Mouse (Mus musculus): ENCODE data around the gene Ncoa3.

The Ncoa3 gene

DNA sequence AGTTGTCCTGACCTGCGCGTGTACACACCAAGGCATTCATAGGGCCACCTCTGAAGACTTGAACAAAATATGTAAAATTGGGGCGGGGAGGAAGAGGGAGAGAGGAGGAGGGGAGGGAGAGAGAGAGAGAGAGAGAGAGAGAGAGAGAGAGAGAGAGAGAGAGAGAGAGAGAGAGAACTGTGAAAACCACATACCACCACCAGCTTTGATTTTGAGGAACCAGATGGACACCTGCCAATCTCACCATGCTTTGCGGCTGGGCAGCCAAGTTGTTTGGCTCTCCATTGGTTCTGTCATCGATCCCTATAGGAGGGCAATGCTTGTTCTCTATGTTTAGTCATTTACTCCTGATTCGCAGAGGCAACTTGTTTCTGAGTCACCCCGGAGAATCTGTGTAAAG lies 21.7 kb upstream of the Ncoa3 start:
- no peak for DNase-seq (ENCODE audit: low spot score)

DNA sequence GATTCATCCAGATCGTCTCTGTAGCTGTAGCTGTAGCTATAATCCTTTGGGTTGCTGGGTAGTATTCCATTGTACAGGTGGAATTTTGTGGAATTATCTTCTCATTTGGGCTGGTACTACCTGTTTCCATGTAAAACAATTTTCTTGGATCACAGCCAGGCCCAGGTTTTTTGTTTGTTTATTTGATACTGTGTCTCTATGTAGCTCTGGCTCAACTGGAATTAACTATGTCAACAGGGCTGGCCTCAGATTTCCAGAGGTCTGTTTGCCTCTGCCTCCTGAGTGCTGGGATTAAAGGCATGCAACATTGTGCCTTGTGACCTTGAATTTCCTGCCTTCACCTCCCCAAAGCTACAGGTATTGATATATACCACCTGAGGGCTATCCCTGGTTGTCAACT lies 18.1 kb upstream of the Ncoa3 start:
- DNase-seq (ENCODE audit: low spot score) = no peak

- no peak for DNase-seq (ENCODE audit: low spot score)
Measured at GRCm38 (mm10) chr2:165976186-165976585, 16.2 kb upstream of the Ncoa3 start.

GRCm38 (mm10) chr2:165976874-165977273 lies 15.6 kb upstream of the Ncoa3 start:
- no peak for DNase-seq (ENCODE audit: low spot score)

DNA sequence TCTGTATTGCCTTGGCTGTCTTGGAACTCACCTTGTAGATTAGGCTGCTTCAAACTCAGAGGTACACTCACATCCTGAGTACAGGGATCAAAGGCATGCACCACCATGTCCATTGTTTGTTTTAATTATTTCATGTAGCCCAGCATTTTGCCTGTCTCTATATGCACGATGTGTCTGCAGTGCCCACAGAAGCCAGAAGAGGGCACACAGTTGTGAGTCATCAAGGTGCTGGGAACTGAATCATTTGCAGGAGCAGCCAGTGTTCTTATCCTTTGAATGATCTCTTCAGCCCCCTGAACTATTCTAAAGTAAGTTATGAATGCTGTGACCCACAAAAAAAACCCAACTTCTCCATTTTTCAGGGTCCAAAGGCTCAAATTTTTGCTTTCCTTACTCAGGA lies 14.3 kb upstream of the Ncoa3 start:
- no peak for DNase-seq (ENCODE audit: low spot score)

GRCm38 (mm10) chr2:165981248-165981977 lies 11.0 kb upstream of the Ncoa3 start:
- no peak for DNase-seq (ENCODE audit: low spot score)

DNA sequence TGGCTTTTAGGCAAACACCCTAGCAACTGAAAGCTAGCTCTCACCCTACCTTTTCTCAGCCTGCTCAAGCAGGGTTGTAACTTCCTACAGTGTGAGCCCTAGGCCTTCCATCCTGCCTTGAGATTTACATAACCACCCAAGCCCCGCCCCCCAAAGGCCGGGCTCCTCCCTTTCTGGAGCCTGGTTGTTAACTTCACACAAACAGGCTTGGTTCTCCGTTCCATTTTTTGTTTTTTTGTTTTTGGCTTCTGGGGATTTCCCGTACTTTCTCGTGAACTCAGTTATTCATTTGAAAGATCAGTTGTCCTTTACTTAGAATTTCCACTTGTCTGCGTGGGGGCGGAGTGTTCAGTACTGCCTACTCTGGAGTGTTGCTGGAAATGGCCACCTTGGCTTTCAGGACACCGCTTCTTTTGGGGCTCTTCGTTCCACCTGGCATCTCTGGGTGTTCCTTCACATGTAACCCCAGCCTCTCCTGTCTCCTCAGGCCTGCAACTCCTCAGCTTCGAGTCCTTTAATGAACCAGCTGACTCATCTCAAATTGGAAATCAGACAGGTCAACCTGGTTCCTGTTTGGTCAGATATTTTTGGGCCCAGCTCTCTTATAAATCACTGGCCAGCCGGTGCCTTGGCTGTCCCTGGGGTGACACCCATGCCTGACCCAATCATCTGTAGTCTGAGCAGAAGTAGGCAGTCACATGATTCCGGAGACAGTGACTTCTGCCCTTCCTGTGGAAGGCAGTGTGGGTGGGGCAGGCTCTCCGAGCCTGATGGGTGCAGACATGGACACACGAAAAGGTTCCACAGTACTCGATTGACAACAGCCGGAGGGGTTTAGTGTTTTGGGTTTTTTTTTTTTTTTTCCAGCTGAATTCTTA lies 9.7 kb upstream of the Ncoa3 start:
- peak; percentile 76 for DNase-seq (ENCODE audit: low spot score)

DNA sequence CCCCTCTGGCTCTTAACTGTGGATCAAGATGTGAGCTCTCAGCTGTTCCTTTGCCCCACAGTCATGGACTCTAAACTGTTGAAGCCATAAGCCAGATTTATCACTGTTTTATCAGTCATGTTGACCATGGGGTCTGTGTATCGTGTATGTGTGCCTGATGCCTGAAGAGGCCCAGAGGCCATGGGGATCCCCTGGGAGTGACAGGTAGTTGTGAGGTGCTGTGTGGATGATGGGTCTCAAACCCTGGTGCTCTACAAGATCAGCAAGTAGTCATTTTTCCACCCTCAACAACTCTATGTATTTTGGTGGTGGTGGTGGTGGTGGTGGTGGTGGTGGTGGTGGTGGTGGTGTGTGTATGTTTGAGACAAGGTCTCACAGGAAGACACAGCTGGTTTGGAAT lies 8.1 kb upstream of the Ncoa3 start:
- DNase-seq (ENCODE audit: low spot score) = no peak

- no peak for DNase-seq (ENCODE audit: low spot score)
Measured at GRCm38 (mm10) chr2:165984891-165985290, 7.5 kb upstream of the Ncoa3 start.

GRCm38 (mm10) chr2:165985581-165985980 lies 6.9 kb upstream of the Ncoa3 start:
- no peak for DNase-seq (ENCODE audit: low spot score)

GRCm38 (mm10) chr2:165986921-165987453 lies 5.4 kb upstream of the Ncoa3 start:
- DNase-seq (ENCODE audit: low spot score) = peak; percentile 71

DNA sequence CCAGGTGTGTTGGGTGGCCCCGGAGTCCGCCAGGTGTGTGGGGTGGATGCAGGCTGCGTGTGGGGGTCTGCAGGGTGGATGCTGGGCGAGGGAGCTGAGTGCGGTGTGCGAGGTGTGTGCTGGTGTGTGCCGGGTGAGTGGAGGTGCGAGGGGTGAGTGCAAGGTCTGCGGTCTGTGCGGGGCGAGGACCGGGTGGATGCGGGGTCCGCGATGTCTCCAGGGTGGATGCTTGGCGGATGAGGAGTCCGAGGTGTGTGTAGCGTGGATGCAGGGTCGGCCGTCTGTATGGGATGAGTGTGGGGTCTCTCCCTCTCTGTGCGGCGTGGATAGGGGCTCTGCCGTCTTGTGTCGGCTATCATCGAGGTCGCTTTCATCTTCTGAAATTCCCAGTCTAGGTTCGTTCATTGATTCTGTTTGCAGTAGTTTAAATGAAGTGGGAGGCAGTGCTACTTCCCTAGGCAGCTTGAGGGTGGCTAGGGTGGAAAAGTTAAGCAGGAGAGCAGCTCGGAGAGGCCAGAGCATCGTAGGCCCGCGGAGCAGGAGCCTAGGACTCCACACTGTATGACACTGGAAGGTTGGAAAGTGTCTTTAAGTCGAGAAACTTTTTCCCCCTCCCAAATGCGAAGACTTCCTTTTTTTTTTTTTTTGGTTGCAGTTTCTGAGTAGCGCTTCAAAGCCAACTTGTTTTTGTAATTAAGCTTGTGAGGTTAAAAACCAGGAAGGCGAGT lies 901 bp downstream of the Ncoa3 start:
- no peak for DNase-seq (ENCODE audit: low spot score)

DNA sequence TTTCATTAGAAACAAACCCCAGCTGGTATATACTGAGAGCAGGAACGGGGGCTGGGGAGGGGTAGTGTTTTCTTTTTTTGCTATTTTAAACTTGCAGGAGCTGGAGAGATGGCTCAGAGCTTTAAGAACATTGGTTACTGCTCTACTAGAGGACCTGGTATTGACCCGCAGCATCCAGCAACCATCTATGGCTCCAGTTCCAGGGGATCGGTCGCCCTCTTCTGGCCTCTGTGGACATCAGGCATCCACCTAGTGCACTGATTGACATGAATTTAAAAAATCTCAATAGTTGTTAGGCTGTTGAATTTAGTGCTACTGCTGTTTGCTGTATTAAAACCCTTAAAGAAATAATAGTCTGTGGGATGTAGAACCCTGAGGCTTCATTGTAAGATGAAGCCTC lies 1.9 kb downstream of the Ncoa3 start:
- no peak for DNase-seq (ENCODE audit: low spot score)

- no peak for DNase-seq (ENCODE audit: low spot score)
Measured at GRCm38 (mm10) chr2:165995711-165996110, 3.3 kb downstream of the Ncoa3 start.

GRCm38 (mm10) chr2:165996130-165996529 lies 3.7 kb downstream of the Ncoa3 start:
- no peak for DNase-seq (ENCODE audit: low spot score)

GRCm38 (mm10) chr2:165997256-165997967 lies 5.0 kb downstream of the Ncoa3 start:
- DNase-seq (ENCODE audit: low spot score) = no peak

- no peak for DNase-seq (ENCODE audit: low spot score)
Measured at GRCm38 (mm10) chr2:165998969-165999368, 6.5 kb downstream of the Ncoa3 start.

GRCm38 (mm10) chr2:165999790-166000189 lies 7.4 kb downstream of the Ncoa3 start:
- no peak for DNase-seq (ENCODE audit: low spot score)

GRCm38 (mm10) chr2:166000242-166000641 lies 7.8 kb downstream of the Ncoa3 start:
- no peak for DNase-seq (ENCODE audit: low spot score)

DNA sequence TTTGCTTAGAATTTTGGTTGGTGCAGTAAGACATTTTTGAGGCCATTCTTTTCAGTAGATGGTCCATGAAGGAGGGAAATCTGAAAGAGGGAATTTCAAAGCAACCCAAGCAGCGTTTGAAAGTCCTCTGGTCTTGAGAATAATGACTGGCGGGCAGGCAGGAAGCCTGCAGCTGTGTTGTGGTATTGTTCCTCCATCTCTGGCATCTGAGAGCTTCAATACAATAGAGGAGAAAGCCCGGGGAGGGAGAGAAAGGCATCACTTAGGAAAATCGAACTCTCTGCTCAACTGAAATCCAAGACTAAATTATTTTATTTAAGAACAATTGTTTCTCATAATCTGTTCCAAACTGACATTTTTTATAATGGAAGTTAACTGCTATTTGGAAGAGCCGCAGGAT lies 8.3 kb downstream of the Ncoa3 start:
- no peak for DNase-seq (ENCODE audit: low spot score)

DNA sequence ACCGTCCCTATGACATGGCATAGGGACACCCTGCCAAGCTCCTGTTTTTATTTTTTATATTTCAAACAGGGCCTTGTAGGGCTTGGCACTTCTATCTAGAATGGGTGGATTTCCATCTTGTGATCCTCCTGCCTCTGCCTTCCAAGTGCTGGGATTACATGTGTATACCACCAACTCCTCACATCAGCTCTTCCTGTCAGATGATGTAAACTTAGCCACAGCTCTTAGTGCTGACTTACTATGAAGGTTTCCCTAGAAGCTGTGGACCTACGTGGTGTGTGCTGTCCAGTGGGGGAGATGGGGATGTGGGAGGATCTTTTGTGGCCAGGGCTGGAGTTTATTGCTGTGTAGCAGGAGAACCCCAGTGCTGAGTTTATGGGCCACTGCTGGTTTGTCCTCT lies 8.9 kb downstream of the Ncoa3 start:
- DNase-seq (ENCODE audit: low spot score) = no peak

GRCm38 (mm10) chr2:166001768-166002167 lies 9.3 kb downstream of the Ncoa3 start:
- DNase-seq (ENCODE audit: low spot score) = no peak

Data from urinary bladder, postnatal 25 days (tissue).